Mouse (Mus musculus) cerebellum, adult 2 months (tissue): ENCODE results near the gene Cd47.

Experiments
- CTCF ChIP-seq: fragments of 200-500 bp; IDR thresholded peaks from 2 replicates; pipeline ENCODE4 v1.5.1; 2011; ENCODE audit warnings: low read depth, mild to moderate bottlenecking, control low read depth, low read length, moderate library complexity, borderline replicate concordance; ENCODE audit not compliant: insufficient read depth
- POLR2A ChIP-seq: fragments of 200-500 bp; IDR thresholded peaks from 2 replicates; pipeline ENCODE4 v1.6.1; 2011; ENCODE audit warnings: low read length, control low read depth, borderline replicate concordance; ENCODE audit not compliant: insufficient read depth

- TF ChIP-seq CTCF: no peak
- no peak for TF ChIP-seq POLR2A
These were observed 101.1 kb downstream of the Cd47 start for GRCm38 (mm10) chr16:49901395-49901794.
